In the genomic region with DNA sequence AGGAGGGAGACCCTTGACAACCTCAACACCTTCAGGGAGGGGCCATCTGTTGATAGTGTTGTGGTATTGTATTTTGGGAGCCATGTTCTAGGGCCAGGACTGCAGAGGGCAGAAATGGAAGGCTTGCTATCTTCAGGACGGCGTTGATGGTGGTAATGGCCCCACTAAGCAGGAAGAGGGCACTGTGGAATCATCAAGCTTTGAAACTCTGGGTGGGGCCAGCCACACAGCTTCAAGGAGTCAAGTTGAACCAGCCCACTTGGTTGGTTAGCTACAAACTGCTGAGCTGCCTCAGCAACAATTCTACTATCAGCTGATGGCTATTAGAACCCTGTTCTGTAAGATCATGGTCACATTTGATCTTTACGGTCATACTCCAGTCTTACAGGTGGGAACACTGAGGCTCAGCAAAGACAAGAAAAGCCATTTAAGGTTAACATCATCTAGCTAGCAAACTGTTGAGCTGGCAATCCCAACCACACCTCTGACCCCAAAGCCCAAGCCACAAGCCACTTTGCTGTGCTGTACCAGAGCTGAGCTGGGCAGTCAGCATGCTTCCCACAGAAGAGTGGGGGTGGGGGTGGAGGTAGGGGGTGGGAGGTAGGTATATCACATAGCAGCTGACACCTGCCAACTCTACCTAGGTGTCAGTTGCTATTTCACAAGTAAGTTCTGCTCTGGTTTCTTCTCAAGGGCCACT, we compare ENCODE assay signal across 9 mouse cellular contexts.
DNase-seq lines count a peak whose midpoint lies in the region.
"Had no signal": no experiment of that assay in that cellular context is flagged by ENCODE, and none has a peak within 500 bp of the region (broad histone marks: within the 10 kb centered on the region; RNA-seq: fewer than 3 reads in every experiment).

No protein-coding gene starts in this region.

- H3K27me3 ChIP-seq in splenic B cell, adult 2 months (ENCODE audit: control insufficient read depth, insufficient read depth, low read length, poor library complexity, severe bottlenecking), result no peaks in the 10 kb centered on the region

- peak; percentile 92 for DNase-seq in heart, adult 11 months
- DNase-seq in heart, postnatal 25 days (ENCODE audit: low spot score), result no peak
- DNase-seq in A20 (ENCODE audit: low read depth, low spot score), result peak; percentile 64
- peak; percentile 69 for DNase-seq in brain, adult 2 months (ENCODE audit: low read depth, low spot score)
- peak; percentile 38 for DNase-seq in lung, postnatal 14 days
- peak; percentile 83 for DNase-seq in splenic B cell, adult 2 months (ENCODE audit: low read depth, low spot score)
- DNase-seq in ovary, postnatal 10 days (ENCODE audit: low spot score), result no peak
- DNase-seq in adrenal gland, postnatal 36 days, result no peak

- no peaks in the 10 kb centered on the region for H3K36me3 ChIP-seq in splenic B cell, adult 2 months (ENCODE audit: control insufficient read depth, insufficient read depth, low read length, poor library complexity, severe bottlenecking)
- H3K36me3 ChIP-seq: heart, embryonic 15.5 days had no signal

- intact Hi-C loops in heart, postnatal 25 days (cut with DNase I), result no loop called here

Comparison
In these comparisons a context has a peak if more than half of its experiments do, and no peak if none do; other contexts are left out.
1. DNase-seq: peak in heart, adult 11 months (single experiment), A20 (single experiment), brain, adult 2 months (single experiment), lung, postnatal 14 days (single experiment) and splenic B cell, adult 2 months (single experiment); none in heart, postnatal 25 days (single experiment), ovary, postnatal 10 days (single experiment) and adrenal gland, postnatal 36 days (0 of 2).